Mouse (Mus musculus) layer of hippocampus, adult 9-10 months (tissue): ENCODE results near the gene Epm2aip1.

Experiments used
- DNase-seq: peaks from one replicate; pipeline ENCODE4 v3.0.0; 2022; ENCODE audit warnings: low spot score

Epm2aip1 gene

GRCm38 (mm10) chr9:111287956-111288355 is 16.2 kb downstream of the Epm2aip1 start:
- DNase-seq: no peak

- DNase-seq: no peak
Measured at GRCm38 (mm10) chr9:111289294-111289831, 17.6 kb downstream of the Epm2aip1 start.

DNA sequence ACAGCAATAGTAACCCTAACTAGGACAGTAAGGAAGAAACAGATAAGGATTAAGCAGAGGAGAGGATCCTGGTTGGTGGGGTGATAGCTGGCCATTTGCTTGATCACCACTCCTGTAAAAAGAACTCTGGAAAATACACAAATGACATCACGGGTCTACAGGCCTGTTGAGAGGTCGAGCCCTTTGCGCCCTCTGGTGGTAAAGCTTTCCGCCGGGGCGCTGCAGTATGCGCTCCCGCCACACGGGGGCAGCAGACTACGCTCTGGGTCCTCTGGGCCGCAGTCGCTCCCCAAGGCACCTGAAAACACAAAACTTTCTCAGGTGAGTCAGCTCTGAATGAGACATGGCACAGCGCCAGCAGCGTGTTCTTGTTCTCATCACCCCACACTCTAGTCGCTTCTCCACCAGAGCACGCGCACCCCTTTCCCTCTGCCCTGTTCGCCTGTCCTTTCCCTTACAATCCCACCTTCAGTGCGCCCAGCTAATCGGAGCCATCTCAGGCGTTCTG is 18.2 kb downstream of the Epm2aip1 start:
- peak; percentile 99 for DNase-seq

DNA sequence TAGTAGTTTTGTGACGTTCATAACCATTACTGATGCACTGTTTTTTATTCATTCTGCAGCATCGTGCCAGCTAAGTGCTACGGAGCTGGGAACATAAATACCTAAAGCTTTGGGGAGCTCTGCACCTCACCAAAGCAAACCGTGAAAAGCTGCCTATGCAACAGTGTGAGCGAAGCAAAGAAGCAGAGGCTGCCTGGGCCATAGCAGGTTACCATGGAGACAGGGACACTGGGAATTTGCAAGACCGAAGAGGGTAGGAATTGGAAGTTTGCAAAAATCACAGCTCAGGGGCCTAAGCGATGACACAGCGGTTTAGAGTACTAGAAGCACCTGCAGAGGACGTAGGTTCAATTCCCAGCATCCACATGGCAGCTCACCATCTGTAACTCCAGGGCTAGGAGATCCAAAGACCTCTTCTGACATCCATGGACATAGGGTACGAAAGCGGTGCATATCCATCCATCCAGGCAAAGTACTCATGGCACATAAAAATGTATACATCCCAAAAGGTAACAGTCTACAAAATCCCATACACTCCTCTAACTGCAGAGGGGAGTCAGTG is 18.9 kb downstream of the Epm2aip1 start:
- DNase-seq: no peak

- no peak for DNase-seq
Measured at GRCm38 (mm10) chr9:111293234-111293633, 21.5 kb downstream of the Epm2aip1 start.

DNA sequence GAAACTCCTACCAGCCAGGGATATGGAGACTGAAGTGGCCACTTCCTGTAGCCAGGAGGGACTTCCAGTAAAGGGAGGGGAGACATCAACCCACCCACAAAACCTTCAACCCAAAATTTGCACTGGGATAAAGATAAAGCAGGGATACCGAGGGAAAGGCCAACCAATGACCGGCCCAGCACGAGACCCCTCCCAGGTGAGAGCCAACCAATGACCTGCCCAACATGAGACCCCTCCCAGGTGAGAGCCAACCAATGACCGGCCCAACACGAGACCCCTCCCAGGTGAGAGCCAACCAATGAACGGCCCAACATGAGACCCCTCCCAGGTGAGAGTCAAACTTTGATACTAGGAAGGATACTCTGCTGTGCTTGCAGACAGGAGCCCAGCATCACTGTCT is 23.2 kb downstream of the Epm2aip1 start:
- DNase-seq: no peak

- no peak for DNase-seq
Measured at GRCm38 (mm10) chr9:111295323-111295722, 23.6 kb downstream of the Epm2aip1 start.

DNA sequence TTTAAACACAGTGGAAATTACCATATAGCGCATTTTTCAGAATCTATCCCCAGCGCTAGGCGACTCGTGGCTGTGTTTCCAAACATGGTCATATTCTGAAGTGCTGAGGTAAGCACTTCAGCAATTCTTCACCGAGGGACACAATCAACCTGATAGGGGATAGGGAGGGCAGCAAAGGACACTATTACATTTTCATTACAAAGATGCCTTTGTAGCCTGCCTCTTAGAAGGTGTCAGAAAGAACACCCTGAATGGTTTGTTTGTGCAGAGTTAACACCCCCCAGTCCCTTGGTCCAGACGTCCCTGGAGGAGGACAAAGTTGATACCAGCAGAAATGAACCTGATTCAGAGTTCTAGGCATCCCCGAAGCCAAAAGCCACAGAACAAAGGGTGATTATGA is 24.7 kb downstream of the Epm2aip1 start:
- DNase-seq: no peak

DNA sequence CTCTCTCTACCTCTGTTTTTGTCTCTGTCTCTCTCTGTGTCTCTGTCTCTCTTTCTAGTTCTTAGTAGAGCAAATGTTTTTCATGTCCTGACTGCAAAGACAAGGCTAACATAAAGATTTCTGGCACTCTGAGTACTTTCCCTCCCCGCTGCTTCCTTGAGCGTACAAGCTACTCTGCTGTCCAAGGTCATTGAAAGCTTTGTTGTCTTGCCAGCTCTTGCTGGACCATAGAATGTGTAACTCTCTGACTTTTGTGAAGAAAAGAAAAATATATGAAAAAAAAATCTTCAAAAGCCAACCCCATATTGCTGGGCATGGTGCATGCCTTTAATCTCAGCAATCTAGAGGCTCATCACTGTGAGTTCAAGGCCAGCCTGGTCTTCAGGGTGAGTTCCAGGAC is 26.9 kb downstream of the Epm2aip1 start:
- DNase-seq: no peak

DNA sequence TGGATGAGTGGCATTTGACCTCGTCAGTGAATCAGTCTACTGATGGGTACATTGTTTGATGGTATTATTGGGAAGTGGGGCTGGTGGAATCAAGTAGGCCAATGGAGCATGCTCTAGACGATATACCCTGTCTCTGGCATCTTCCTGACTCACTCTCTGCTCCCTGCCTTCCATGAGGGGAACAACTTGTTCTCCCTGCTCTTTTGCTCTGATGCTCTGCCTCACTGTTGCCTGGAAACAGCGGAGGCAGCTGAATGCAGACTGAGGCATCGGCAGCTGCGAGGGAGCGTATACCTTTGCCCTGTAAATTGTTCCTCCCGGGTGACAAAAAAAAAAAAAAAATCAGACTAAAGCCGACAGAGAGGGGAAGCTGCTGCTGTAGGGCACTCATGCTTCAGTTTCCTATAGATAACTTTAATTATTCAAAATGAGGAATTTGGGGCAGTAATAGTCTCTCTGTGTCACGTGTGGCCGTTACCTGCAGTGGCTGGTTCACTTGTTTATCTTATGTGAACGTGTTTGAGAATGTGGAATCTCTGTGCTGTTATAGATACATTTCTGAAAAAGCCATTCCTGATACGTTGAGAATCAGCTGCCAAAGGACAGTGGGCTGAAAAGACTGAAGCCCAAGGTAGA is 30.6 kb downstream of the Epm2aip1 start:
- no peak for DNase-seq

DNA sequence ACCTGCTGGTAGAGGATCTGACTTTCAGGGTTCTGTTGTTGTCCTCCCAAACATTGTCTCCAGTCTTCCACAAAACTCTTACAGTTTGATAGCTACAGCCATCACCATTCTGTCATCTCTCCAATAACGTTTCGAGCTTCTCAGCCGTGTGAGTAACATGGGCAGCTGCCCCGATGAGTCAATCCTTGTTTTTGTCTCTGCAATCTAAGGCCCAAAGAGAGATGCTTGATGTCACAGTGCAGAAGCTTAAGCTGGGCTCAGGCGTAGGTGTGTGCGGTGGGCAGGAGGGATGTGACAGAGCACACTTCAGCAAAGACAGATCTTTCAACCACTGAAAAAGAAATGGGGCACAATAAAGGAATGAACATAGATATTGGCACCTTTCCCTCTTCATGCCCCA is 32.3 kb downstream of the Epm2aip1 start:
- DNase-seq: no peak

GRCm38 (mm10) chr9:111306142-111306541 is 34.4 kb downstream of the Epm2aip1 start:
- no peak for DNase-seq

- DNase-seq: no peak
Measured at GRCm38 (mm10) chr9:111311031-111311842, 39.5 kb downstream of the Epm2aip1 start, which contains the start of gene Trank1. Gene Trank1, plus strand, starts transcription at chr9:111311739.

GRCm38 (mm10) chr9:111311843-111312441 is 40.2 kb downstream of the Epm2aip1 start:
- DNase-seq: no peak

DNA sequence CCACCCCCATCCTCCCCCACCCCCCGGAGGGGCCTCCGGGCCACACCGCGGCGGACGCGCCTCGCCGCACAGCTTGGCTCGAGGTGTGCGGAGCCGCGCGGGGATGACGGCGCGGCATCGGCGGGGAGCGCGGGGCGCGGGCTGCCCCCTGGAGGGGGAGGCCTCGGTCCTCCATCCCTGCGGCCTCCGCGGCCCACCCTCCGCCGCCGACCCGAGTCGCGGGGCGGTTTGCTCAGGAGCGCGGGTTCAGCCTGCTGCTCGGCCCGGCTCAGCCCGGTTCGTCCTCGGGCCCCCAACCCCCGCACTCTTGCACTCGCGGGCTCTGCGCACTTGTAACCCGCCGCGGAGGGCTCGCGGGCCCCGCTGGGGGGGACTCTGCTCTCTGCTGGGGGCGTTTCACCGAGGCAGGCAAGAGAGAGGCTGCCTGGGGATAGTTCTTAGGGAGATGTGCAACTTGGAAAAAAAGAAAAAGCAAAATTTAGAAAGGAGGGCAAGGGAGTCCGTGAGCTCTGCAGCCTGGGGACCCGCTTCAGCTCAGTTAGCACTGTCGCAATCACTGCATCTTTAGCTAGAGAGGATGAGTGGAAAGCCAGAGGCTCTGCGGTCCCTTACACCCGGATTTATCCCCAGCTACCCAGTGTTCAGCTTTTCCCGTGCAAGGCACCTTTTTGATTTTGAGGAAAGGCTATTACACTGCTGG is 40.9 kb downstream of the Epm2aip1 start:
- no peak for DNase-seq

GRCm38 (mm10) chr9:111313299-111313698 is 41.6 kb downstream of the Epm2aip1 start:
- no peak for DNase-seq

- no peak for DNase-seq
Measured at GRCm38 (mm10) chr9:111313793-111314192, 42.1 kb downstream of the Epm2aip1 start.

GRCm38 (mm10) chr9:111314219-111314618 is 42.5 kb downstream of the Epm2aip1 start:
- DNase-seq: no peak

- DNase-seq: no peak
Measured at GRCm38 (mm10) chr9:111320912-111321311, 49.2 kb downstream of the Epm2aip1 start.

DNA sequence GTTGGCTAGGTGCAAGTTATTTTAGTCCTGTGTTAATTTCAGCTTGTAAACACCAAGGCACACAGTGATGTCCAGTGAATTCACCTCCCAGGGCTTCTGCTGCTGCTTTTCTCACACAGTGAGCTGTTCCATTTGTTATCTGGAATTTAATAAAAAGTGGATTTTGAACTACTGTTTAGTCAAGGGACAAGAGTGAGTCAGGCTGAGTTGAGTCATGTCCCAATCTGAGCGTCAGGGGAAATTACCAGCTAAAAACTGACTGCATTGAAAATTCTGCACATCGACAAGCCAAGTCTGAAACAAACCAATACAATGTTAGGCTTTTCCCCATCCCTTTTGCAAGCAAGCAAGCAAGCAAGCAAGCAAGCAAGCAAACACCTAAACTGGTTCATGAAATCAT is 53.2 kb downstream of the Epm2aip1 start:
- no peak for DNase-seq
